Mouse (Mus musculus): ENCODE measurements at regions not wholly inside any gene's neighbourhood (a gene's known extent, or its start where the extent isn't known, plus 50 kb on each side); places are given as distances from the start of the nearest gene placed in this dataset.

DNA sequence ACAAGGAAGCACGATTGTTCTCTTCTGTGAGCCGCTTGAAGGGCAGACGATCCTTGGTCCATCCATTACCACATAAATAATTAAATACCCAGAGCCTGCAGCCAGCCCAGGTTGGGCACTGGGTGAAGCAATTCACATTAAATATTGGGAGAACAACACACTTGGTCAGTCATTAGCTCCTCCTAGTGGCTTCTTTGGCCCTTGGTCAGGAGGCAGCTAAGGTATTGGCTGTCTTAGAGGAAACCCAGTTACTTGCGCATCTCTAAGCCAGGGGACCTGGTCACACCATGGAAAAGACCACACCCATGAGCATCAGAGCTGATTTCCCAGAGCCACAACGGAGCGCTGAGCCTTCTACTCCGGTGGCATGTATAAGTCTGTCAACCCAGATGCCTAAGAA lies 433.2 kb downstream of the Epha4 start:
- TF ChIP-seq ZNF384 (IDR thresholded peaks at IDR 0.05; ENCODE audit: low read depth, low read length), result no peak
- TF ChIP-seq MAFK (IDR thresholded peaks at IDR 0.05; ENCODE audit: insufficient read depth, low read depth, low read length), result no peak

Data from ES-E14 (cell line).